Mouse (Mus musculus) monocyte, adult 5-6 weeks (primary cell): ENCODE results near the gene Fam219a. TPM values are rescaled to one million over a fixed set of nuclear protein-coding genes. Genes with fewer than 3 reads are reported as not detected.

ENCODE experiments used
- ATAC-seq: fragments of 153-309, 156-312 bp; replicated peaks from 2 replicates; pipeline ENCODE4 v1.8.0; 2017; ENCODE audit warnings: mild to moderate bottlenecking; ENCODE audit not compliant: low TSS enrichment, insufficient number of reproducible peaks, severe bottlenecking, poor library complexity, low FRiP score
- total RNA-seq: library from RNA; stranded (forward); fragments of 200-1000, 200-491, 200-594 nt; gene quantifications from 3 replicates; pipeline ENCODE4 v1.2.3, GENCODE M21; 2017

Fam219a gene
- total RNA-seq, 1 experiment from 2014 or later, result 0.95 TPM

DNA sequence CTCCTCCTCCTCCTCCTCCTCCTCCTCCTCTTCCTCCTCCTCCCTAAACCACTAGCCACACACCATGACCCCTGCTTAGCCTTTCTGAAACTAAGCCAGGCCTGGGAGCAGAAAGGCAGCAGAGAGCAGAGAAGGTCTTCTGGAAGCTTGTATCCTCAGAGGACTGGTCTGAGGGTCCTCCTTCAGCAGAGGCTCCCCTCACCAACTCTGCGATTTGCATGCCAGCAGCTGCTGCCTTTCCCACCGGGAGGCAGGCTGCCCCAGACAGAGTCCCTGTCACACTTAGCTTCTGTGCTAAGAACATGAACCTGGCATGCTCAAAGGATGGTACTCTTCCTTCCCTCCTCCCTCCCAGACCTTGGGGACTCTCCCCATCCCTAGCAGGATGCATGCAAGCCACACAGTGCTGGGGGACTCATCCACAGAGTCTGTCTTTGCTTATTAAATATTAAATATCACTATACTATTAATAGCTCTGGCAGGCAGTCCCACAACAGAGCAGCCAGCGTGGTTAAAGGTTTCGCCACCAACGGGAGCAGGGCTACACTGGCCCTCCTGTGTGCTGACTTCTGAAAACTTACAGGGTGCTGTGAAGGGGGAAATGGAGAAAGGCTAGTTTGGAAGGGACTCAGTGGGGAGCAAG, 12.9 kb downstream of the Fam219a start:
- ATAC-seq, result no peak

DNA sequence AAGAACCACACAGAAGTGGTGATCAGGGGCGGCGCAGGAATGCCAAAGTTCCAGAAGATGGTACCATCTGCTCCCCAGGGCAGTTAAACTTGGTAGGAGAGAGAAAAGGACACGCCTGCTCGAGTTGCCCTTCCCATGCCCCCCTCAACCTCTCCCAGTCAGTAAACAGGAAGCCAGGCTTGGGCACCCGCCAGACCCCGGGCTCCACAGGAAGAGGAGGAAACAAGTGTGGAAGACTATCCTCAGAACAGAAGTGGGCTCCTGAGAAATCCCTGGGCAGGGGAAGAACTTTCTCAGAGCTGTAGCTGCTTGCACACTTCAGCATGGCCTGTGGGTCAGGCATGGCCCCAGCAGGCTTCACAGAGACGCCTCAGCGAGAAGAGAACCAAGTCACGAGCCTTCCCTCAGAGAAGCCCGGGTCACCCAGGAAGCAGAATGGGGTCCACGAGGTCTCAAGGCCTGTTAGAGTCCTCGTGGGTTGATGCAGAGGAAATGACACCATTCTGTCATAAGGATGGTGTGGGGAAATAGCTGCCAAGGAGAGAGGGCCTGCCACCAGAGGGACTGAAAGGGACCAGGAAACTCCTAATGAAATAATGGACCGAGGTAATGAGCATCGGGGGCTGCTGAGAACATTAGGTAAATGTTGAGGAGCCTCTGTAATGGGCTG, 14.2 kb downstream of the Fam219a start:
- no peak for ATAC-seq

DNA sequence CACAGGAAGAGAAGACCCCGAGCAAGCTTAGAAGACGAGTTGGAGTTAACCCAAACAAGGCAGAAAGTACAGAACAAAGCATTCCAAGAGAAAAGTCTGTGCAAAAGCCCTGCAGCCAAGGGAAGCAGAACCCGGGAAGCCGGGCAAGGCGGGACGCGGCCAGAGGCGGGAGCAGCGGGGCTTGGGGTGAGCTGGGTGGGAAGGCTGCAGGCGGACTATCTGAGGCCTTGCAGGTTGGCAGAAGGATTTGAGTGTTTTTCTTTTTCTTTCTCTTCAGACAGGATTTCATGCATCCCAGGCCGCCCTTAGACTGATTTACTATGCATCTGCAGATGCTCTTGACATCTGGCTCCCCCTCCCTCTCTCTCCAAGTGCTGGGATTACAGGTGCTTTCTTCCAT, 16.2 kb downstream of the Fam219a start:
- no peak for ATAC-seq

DNA sequence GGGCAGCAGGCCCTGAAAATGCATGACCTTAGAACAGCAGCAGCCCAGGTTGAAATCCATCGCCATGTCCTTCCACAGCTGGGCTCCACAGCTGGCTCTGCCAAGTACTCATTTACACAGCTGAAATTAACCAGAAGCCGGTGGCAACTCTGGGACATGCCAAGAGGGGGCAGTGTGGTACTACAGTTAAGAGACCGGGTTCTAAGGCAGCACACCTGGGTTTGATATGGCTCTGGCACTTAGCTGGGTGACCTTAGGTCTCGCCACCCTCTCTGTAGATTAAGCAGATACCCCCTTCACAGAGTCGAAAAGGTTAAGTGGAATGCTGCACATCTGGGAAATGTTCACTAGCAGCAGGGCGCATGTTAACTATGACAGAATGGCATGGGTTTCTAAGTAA, 16.8 kb downstream of the Fam219a start:
- peak; percentile 70 for ATAC-seq

DNA sequence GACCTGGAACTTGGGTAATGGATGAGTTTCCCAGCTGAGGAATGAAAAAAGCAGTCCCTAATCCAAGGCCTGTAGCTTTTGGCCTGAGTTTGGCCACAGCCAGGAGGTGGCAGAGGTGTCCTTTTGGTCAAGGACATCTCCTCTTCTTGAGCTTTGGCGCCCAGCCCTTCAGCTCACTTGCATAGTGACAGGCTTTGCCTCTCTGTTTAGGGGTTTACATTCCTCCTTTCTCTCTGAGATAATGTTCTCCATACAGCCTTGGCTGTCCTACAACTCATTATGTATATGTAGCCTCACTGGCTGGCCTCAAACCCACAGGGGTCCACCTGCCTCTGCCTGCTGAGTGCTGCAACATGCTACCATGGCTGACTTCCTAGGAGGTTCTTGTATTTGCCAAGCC, 22.3 kb downstream of the Fam219a start:
- no peak for ATAC-seq

DNA sequence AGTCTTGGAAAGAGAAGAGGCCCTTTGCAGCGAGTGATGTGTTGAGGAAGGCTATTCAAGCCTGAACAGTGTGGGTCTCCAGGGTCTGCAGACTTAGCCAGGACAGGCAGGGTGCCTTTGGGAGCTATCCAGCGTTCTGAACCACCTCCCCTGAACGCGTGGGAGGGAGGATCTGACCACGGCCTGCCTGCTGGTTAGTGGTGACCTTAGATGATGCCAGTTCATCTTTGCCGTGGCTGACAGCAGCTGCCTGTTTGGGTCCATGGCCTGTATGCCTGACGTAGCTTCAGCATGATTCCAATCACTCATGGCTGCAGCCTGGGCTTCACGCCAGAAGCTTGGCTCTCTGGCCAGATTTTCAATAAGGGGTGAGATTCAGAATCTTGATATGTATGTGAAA, 23.4 kb downstream of the Fam219a start:
- no peak for ATAC-seq

DNA sequence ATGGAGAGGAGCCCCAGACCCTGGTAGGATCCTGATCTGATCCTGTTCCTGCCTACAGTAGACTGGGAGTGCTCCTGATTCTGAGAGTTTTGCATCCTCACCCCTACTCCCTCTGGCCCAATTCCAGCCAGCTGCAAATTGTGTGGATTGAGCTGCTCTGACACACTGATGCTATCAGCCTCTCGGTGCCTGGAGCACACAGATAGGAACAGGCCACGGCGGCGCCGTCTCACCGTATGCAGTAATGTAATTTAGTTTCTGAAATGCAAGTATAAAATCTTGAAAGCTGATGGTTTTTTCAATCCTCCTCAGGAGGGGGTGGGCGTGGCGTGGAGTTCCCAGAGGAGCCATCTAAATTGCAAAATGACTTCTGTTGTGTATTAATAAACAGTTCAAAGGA, 27.2 kb downstream of the Fam219a start:
- no peak for ATAC-seq

DNA sequence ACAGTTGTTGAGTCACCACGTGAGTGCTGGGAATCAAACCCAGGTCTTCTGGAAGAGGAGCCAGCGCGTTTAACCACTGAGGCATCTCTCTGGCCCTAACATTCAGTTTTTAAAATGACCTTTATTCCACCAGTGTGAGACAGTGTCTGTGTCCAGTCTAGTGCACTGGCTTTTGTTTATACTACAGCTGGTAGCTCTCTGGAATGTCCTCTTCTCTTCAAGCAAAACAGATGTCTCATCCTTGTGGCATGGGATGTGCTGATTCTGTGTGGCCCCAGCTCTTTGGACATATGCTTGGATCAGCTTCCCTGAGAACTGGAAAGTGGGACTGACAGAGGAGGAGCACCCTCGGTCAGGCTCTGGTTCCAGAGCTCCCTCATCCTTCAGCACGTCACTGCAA, 34.5 kb downstream of the Fam219a start:
- no peak for ATAC-seq

DNA sequence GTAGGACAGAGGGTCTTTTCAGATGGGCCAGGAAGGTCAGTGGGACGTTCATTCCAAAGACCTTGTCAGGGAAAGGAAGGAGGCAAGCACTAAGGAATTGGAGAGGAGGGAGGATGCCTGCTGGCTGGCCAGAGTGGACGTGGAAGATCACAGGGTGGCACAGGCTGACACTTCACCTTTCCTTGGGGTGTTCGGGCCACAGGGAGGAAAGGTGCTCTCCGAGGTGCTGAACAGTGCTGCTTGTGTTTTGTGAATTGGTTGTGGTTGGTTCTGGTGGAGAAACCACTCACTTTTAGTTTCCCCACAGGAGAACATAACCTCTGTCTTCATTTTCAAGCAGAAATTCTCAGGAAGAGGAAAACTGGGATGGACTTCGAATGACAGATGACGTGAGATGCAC, 36.9 kb downstream of the Fam219a start:
- ATAC-seq, result no peak

DNA sequence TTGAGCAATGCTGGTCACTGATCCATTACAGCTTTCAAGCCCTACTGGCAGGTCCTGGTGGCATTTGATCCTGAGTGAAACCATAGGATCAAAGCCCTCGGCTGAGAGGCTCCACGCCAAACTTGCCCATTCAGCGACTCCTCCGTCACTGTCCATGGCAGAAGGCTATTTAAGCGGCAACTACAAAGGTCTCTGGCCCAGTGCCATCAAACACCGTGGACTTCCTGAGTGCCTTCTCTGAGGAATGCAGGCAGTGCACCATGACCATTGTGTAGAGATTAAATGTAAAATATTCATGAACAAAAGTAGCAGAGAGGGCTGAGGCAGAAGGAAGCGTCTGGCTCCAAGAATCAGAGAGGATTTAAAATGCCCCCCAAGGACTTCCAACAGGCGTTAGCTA, 41.3 kb downstream of the Fam219a start:
- no peak for ATAC-seq

DNA sequence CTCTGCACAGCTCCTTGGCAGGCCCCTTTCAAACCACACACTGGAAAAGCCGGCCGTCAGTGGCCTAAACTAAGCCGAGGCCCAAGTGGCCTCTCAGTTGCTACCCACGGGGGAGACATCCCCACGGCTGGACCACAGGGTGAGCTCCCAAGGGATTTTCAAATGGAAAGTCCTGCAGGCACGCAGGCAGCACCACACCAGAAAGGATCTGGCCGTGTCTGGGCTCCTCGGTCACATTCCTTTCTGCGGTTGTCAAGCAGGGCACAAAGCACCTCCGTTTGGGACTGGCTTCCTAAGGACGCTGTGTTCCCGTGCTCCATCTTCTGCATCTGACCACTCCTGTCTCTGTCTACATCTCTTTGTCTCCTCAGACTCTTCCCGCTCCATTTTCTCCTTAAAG, 42.3 kb downstream of the Fam219a start:
- no peak for ATAC-seq

DNA sequence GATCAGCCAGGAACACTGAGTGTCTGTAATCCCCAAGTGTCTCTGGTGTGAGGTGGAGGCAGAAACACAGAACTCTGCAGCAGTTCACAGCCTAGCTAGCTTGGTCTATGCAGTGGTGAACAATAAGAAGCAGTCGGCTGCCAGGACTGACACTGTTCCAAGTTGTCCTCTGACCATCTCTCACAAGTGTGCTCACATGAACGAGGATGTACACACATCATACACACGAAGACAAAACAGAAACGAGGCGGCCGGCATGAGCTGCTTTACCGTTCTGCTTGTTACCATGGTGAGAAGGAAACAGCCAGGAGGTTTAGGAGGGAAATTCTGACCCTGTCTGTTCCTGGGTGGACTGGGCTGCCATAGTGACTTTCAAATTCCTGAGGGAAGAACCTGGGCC, 42.8 kb downstream of the Fam219a start:
- ATAC-seq, result no peak

DNA sequence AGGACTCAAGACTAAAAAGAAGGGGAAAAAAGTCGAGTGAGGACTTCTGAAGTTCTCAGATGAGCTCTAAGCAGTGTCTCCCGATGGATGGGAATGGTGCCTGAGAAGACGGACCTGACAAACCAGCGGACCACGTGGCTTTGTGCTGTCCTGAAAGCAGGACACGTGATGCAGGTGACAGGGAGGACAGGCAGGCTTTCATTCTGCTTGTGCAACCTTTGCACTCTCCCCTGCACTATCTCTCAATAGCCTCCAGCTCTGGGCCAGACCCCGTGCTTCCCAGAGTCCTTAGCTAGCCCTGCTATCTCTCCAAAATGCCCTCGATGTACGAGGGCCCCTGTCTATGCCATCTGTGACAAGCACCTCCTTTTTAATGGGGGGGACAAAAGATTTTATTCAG, 44.5 kb downstream of the Fam219a start:
- ATAC-seq, result no peak

DNA sequence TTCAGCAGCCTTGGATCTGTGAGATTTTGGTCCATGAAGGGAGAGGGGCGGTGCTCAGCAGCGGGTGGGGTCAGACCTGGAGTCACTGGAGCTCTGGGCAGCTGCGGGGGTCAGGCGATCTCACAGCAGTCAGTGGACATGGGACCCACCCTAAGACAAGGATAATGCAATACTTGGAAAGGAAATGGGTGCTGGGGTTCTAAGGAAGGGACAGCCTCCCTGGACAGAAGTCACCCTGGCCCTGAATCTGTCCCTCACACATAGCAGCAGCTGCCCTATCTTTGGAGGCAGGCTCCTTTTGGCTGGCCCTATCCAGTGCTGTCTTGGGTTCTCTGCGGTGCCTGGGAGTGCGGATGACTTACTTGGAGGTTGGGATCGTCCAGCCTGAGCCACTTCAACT, 45.5 kb downstream of the Fam219a start:
- ATAC-seq, result no peak

DNA sequence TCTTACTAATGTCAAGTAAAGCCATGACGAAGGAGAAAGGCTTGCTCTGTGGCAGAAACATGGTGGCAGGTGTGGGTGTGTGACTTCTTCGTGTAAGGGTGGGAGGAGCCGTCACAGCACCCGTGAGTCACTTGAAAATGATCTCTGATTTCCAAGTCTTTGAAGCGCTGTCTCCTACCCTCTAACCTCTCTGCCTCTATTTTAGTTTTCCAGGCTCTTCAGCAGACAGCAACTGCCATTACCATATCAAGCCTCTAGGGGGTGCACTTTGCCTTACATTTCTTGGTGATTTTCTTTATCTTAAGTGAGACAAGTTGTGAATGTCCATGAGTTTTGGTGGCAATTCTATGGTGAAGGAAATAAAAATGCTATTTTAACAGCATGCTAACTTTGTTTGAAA, 46.5 kb downstream of the Fam219a start:
- no peak for ATAC-seq

DNA sequence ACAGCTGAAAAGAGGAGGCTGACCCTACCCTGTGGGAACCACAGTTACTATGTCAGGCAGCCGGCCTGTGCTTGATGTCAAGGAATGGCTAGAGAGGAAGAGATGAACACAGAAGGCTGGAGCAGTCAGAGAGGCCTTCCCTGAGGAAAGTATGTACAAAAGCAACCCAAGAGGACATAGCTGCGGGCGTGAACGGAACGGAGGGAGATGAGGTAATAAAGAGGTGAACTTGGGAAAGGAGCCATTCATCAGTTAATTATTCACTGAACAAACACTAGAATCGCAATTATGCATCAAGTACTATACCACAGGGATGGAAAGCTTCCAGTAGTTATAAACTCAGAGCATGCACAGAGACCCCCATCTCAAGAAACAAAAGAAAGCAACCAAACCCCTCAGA, 47.2 kb downstream of the Fam219a start:
- ATAC-seq, result no peak

DNA sequence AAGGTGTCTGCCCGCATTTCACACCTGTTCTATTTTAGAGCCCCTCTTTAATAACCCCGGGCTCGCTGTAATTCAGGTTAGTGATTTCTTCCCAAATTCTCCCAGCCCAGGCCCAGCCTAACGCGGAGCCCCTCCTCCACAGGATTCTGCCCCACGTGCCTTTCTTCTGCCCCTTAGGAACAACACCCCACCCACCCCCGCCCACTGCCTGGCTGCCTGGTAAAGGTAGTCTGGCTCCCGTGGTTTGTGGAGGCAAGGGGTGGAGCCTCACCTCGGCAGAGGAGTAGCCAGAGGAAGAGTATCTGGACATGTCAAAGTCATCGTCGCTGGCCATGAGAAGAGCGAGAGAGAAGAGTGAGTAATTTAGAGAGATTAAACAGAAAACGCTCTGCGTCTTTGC, 48.7 kb downstream of the Fam219a start:
- ATAC-seq, result no peak

DNA sequence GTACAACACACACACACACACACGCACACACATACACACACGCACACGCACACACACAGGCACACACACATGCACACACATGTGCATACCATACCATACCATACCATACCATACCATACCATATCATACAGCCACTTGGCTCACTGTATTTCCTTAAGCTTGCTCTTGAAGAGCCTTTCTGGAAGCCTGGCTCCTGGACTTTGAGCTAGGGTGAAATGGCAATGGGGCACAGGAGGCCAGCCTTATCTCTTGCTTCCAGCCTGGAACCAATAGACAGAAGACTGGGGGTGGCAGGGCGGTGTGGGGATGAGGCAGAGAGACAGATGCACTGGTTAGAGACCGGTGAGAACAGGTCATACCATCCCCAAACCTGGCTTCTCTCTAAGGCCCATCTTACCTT, 50.1 kb downstream of the Fam219a start:
- ATAC-seq, result no peak

DNA sequence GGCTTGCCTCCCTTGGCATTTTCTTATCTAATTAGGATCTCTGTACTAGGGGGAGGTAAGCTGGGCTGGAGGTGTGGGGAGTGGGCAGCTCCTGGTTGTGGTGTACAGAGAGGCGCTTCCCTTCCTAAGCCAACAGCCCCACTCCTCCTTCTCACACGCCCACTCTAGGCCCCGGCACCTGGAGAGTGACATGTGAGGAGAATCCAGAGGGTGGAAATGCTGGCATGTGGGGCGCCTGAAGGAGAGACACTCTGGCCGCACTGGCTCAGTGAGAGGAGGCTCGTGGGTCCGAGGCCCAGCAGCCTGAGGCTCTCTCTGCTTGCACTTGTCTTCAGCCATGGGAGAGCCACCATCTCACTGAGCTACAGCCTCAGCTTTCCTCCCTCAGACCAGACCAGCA, 51.0 kb downstream of the Fam219a start:
- no peak for ATAC-seq

DNA sequence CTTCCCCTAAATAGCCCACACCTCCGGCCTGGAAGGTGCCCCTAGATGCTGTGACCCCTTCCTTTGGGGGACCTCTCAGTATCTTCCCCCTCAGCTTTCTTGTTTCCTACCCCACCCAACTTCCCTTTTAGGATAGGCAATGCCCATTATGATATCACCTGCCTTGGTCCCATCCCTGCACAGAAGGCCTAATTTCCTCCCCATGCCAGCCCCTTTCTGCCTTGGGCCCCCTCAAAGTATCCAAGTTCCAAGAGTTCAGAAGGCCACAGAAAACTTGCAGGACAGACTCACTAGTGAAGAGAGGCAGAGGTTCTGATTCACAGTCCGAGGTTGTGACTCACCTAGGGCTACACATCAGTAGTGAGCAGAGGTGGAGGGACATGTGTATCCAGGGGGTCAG, 52.1 kb downstream of the Fam219a start, which contains the start of gene 1110017D15Rik:
TSS of gene 1110017D15Rik (minus strand) at position 101 of the 400 bp plus-strand sequence.
- ATAC-seq, result no peak

DNA sequence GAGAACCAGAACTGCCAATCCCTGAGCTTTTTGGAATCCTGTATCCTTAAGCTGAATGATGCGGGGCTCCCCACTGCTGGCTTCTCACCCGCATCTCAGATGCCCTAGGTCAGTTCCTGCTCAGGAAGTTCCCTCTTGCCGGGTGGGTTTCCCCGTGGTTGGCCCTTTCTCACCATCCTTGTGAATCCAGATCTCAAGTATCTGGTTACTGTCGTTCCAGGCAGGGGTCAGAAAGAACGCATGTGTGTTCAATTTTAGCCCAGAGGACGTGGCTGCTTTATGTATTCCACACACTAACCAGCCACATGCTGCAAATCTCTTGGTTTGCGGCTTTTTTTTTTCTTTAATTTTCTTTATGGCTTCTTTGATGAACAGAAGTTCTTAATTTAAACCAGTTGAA, 55.6 kb downstream of the Fam219a start:
- no peak for ATAC-seq
